Mouse (Mus musculus) cortical plate, adult 2 months (tissue): ENCODE results near the gene Kank1.

Source experiments
- CTCF ChIP-seq: fragments of 200-500 bp; IDR thresholded peaks from 2 replicates; pipeline ENCODE4 v1.5.1; 2011; ENCODE audit warnings: mild to moderate bottlenecking, control low read depth, low read length; ENCODE audit not compliant: insufficient read depth; ENCODE audit errors: extremely low read depth
- POLR2A ChIP-seq: fragments of 200-500 bp; IDR thresholded peaks from 2 replicates; pipeline ENCODE4 v1.6.1; 2011; ENCODE audit warnings: mild to moderate bottlenecking, low read length, control low read depth; ENCODE audit not compliant: insufficient read depth; ENCODE audit errors: extremely low read depth

DNA sequence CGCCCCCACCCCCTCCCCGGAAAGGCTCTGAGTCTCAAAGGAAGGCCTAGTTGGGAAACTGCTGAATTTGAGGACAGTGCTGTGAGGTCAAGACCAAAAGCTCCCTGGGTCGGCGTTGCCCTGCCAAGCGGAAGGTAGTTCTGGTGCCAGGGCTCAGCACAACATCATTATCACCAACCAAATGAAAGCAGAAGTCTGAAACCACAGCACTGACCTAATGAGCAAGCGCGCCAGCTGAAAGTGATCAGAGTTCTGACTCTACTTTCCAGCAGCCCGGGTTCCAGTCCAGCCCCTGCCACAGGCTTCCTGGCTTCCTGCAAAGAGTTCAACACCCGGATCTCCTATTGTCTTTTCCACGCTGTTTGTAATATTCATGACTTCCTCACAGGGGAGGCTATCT lies 4.7 kb upstream of the Kank1 start:
- TF ChIP-seq CTCF (no peak), POLR2A (no peak)
